Mouse (Mus musculus) C2C12 (cell line): ENCODE data around the gene Slc22a14. TPM values are rescaled to one million over a fixed set of nuclear protein-coding genes. Genes with fewer than 3 reads are reported as not detected.

Experiments
- H3K27me3 ChIP-seq: one replicate; pipeline ENCODE4 v1.6.1; 2011; ENCODE audit not compliant: control insufficient read depth, insufficient read depth, insufficient read length
- H3K36me3 ChIP-seq: one replicate; pipeline ENCODE4 v1.6.1; 2011; ENCODE audit not compliant: control insufficient read depth, insufficient read depth
- H3K4me3 ChIP-seq: one replicate; pipeline ENCODE4 v1.5.1; 2011; ENCODE audit warnings: mild to moderate bottlenecking, control low read depth; ENCODE audit not compliant: poor library complexity, insufficient read depth, severe bottlenecking
- H3K79me2 ChIP-seq: one replicate; pipeline ENCODE4 v1.6.1; 2011; ENCODE audit not compliant: control insufficient read depth, insufficient read depth
- H3K79me3 ChIP-seq: one replicate; pipeline ENCODE4 v1.6.1; 2011; ENCODE audit warnings: low read depth, control low read depth
- H3ac ChIP-seq: one replicate; pipeline ENCODE3; 2011; ENCODE audit warnings: low read depth; ENCODE audit not compliant: control insufficient read depth, insufficient read length
- CEBPB ChIP-seq: IDR thresholded peaks from one replicate; pipeline ENCODE4 v1.6.1; 2011; ENCODE audit warnings: low read depth, mild to moderate bottlenecking, control low read depth, moderate library complexity
- CTCF ChIP-seq: IDR thresholded peaks from one replicate; pipeline ENCODE4 v1.5.1; 2011; ENCODE audit not compliant: control insufficient read depth, insufficient read depth, insufficient read length
- FOSL1 ChIP-seq: IDR thresholded peaks from one replicate; pipeline ENCODE4 v1.8.0; 2011; ENCODE audit warnings: mild to moderate bottlenecking, low read length; ENCODE audit not compliant: poor library complexity, insufficient read depth, severe bottlenecking
- MAX ChIP-seq: IDR thresholded peaks from one replicate; pipeline ENCODE4 v1.6.1; 2011; ENCODE audit warnings: mild to moderate bottlenecking, control low read depth
- MYOD1 ChIP-seq: IDR thresholded peaks from one replicate; pipeline ENCODE4 v1.6.1; 2011; ENCODE audit warnings: low read depth; ENCODE audit not compliant: control insufficient read depth, insufficient read length
- MYOG ChIP-seq: IDR thresholded peaks from one replicate; pipeline ENCODE4 v1.6.1; 2011; ENCODE audit not compliant: control insufficient read depth, insufficient read length; ENCODE audit errors: extremely low read depth
- USF1 ChIP-seq: IDR thresholded peaks from one replicate; pipeline ENCODE4 v1.6.1; 2011; ENCODE audit warnings: low read depth, mild to moderate bottlenecking, control low read depth, moderate library complexity
- polyA plus RNA-seq: library from polyadenylated mRNA; unstranded; fragments of >200 nt; fragmentation: generic; extraction: Trizol; gene quantifications from one replicate; pipeline ENCODE4 v1.2.1, GENCODE M21; 2012; ENCODE audit warnings: missing spikeins

Slc22a14 gene
- polyA plus RNA-seq, 1 experiment: not detected

GRCm38 (mm10) chr9:119363229-119363628 is 2.1 kb downstream of the Slc22a14 start:
- Histone ChIP-seq H3K79me3 (no peaks in the 10 kb centered on the region), H3K27me3 (no peaks in the 10 kb centered on the region), H3K79me2 (no peaks in the 10 kb centered on the region), H3K36me3 (no peaks in the 10 kb centered on the region), H3ac (no peak overlapping the region), H3K4me3 (no peak overlapping the region)
- TF ChIP-seq CEBPB (no peak), USF1 (no peak), FOSL1 (no peak)

DNA sequence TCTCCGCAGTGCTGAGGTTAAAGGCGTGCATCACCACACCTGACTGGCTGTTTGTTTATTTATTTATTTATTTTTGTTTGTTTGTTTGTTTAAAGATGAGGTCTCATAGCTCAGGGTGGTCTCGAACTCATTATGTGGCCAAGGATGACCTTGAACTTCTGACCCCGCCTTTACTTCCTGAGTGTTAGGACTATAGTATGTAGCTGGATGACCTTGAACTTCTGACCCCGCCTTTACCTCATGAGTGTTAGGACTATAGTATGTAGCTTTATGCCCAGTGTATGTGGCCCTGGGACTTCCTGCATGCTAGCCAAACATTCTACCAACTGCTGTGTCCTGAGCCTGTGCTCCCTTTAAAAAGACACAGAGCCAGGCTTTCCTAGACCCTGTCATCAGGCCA is 3.9 kb downstream of the Slc22a14 start:
- Histone ChIP-seq H3K79me2 (no peaks in the 10 kb centered on the region), H3K79me3 (no peaks in the 10 kb centered on the region), H3ac (no peak overlapping the region), H3K27me3 (no peaks in the 10 kb centered on the region), H3K36me3 (no peaks in the 10 kb centered on the region), H3K4me3 (no peak overlapping the region)
- TF ChIP-seq USF1 (no peak), MAX (no peak), FOSL1 (no peak), CTCF (no peak), CEBPB (no peak), MYOD1 (no peak), MYOG (no peak)

DNA sequence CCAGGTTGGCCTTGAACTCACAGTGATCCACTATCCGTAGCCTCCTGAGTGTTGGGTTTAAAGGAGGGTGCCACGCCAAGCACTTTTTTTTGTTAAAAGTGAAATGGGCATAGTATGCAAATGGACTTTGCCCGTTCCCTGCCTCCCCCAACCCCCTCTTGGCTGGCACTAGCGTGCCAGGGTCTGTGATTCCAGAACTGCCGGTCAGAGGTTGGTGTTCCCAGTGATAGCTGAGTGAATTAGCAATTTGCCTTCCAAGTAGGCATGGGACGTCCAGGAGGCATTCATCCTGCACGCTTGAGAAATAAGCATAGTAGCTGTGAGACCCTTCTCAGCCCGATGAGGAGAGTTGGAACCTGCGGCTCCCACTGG is 7.3 kb downstream of the Slc22a14 start:
- H3K79me2 ChIP-seq: no peaks in the 10 kb centered on the region
- no peaks in the 10 kb centered on the region for H3K79me3 ChIP-seq
- H3K27me3 ChIP-seq: no peaks in the 10 kb centered on the region
- no peaks in the 10 kb centered on the region for H3K36me3 ChIP-seq
- no peak overlapping the region for H3K4me3 ChIP-seq
- no peak for TF ChIP-seq FOSL1
- TF ChIP-seq MAX: no peak
- no peak for TF ChIP-seq MYOG
- no peak for TF ChIP-seq USF1
- no peak for TF ChIP-seq CEBPB
- no peak for TF ChIP-seq MYOD1
- no peak for TF ChIP-seq CTCF
- no peak overlapping the region for H3ac ChIP-seq

- peak within 1 kb of the TSS; percentile 34 for H3K4me3 ChIP-seq
- H3K27me3 ChIP-seq: no peaks in the 10 kb centered on the region
- no peaks in the 10 kb centered on the region for H3K79me2 ChIP-seq
- TF ChIP-seq MYOD1 (no peak), CEBPB (no peak), MYOG (no peak), CTCF (peak; percentile 76), MAX (no peak), USF1 (peak; percentile 11), FOSL1 (no peak)
- H3K79me3 ChIP-seq: no peaks in the 10 kb centered on the region
- no peaks in the 10 kb centered on the region for H3K36me3 ChIP-seq
- peak within 1 kb of the TSS; percentile 18 for H3ac ChIP-seq
Observed at GRCm38 (mm10) chr9:119357331-119358057, 7.9 kb downstream of the Slc22a14 start, which contains the start of gene Xylb. Gene Xylb, plus strand, starts transcription at chr9:119357381.

DNA sequence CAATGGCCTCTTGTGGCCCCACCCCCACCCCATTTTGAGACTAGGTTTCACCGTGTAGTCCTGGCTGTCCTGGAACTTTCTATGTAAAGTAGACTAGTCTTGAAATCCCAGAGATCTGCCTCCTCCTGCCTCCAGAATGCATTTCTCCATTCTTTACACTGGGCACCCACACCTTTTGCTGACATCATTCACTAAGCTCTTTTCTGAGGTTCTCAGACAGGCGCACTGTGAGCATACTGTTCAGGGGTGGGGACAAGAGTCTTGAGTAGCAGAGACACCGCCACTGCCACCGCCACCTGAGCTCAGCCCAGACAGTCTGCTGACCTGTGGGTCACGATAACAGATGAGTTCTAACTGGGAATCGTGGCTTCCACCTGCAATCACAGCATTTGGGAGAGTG is 9.4 kb downstream of the Slc22a14 start:
- no peaks in the 10 kb centered on the region for H3K79me3 ChIP-seq
- no peaks in the 10 kb centered on the region for H3K27me3 ChIP-seq
- no peaks in the 10 kb centered on the region for H3K79me2 ChIP-seq
- no peak overlapping the region for H3K4me3 ChIP-seq
- no peak for TF ChIP-seq FOSL1
- no peak for TF ChIP-seq MYOG
- no peak for TF ChIP-seq USF1
- no peak for TF ChIP-seq CTCF
- no peak for TF ChIP-seq MYOD1
- no peak for TF ChIP-seq MAX
- TF ChIP-seq CEBPB: no peak
- no peak overlapping the region for H3ac ChIP-seq
- H3K36me3 ChIP-seq: no peaks in the 10 kb centered on the region

GRCm38 (mm10) chr9:119353926-119354325 is 11.4 kb downstream of the Slc22a14 start:
- H3K79me3 ChIP-seq: no peaks in the 10 kb centered on the region
- no peak overlapping the region for H3K4me3 ChIP-seq
- no peak for TF ChIP-seq MYOG
- TF ChIP-seq MYOD1: no peak
- TF ChIP-seq MAX: no peak
- no peak for TF ChIP-seq CEBPB
- no peak for TF ChIP-seq FOSL1
- no peak overlapping the region for H3ac ChIP-seq
- no peaks in the 10 kb centered on the region for H3K27me3 ChIP-seq
- H3K36me3 ChIP-seq: no peaks in the 10 kb centered on the region
- no peaks in the 10 kb centered on the region for H3K79me2 ChIP-seq
